Mouse (Mus musculus): ENCODE data around the gene 4921524J17Rik.

- no peak for TF ChIP-seq CTCF (IDR thresholded peaks at IDR 0.05)
- TF ChIP-seq POLR2A (IDR thresholded peaks at IDR 0.05; ENCODE audit: insufficient read depth, low read depth, low read length): no peak
- no peak for TF ChIP-seq EP300 (IDR thresholded peaks at IDR 0.05; ENCODE audit: insufficient read depth, low read depth, low read length)
These were observed 26.7 kb downstream of the 4921524J17Rik start for GRCm38 (mm10) chr8:85405961-85406360.
